Mouse (Mus musculus): ENCODE measurements around the gene Neurl1b.

DNA sequence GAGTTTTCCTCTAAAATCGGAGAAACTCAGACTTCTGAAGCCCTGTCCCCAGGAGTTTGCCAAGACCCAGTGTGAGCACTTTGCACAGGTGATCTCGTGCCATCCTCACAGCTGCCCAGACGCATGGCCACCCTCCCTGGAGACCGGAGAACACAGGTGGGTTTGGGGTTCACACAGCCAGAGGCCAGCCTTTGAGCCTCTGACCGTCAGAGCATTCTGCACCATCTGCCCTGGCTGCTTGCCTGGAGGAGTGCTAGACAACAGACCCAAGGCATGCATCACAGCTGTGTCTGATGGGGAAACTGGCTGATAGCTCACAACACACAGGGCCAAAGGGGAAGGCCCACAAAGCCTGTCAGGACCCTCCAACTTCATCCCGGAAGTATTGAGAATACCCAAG, 65.0 kb downstream of the Neurl1b start:
- TF ChIP-seq CTCF (conservative IDR thresholded peaks at IDR 0.05; ENCODE audit: insufficient read depth, insufficient read length, low read depth, low read length) (no peak), POLR2A (IDR thresholded peaks at IDR 0.05; ENCODE audit: low read depth, low read length) (no peak)
